Mouse (Mus musculus) urinary bladder, postnatal 25 days (tissue): Measurements from ENCODE around the gene Dip2c.

Experiments
- DNase-seq: peaks from one replicate; pipeline ENCODE4 v3.0.0; 2022; ENCODE audit warnings: low spot score

Dip2c gene

GRCm38 (mm10) chr13:9538556-9538955, 262.2 kb downstream of the Dip2c start:
- DNase-seq, result no peak

- DNase-seq, result no peak
Measured at GRCm38 (mm10) chr13:9547698-9548344, 271.5 kb downstream of the Dip2c start.

GRCm38 (mm10) chr13:9562099-9562498, 285.8 kb downstream of the Dip2c start:
- no peak for DNase-seq

GRCm38 (mm10) chr13:9562921-9563320, 286.6 kb downstream of the Dip2c start:
- peak; percentile 10 for DNase-seq

- DNase-seq, result no peak
Measured at GRCm38 (mm10) chr13:9568852-9569251, 292.5 kb downstream of the Dip2c start.

- DNase-seq, result no peak
Measured at GRCm38 (mm10) chr13:9576686-9577085, 300.4 kb downstream of the Dip2c start.

GRCm38 (mm10) chr13:9578456-9578855, 302.1 kb downstream of the Dip2c start:
- DNase-seq, result no peak

GRCm38 (mm10) chr13:9581821-9582220, 305.5 kb downstream of the Dip2c start:
- no peak for DNase-seq

- DNase-seq, result no peak
Measured at GRCm38 (mm10) chr13:9583579-9583978, 307.3 kb downstream of the Dip2c start.

GRCm38 (mm10) chr13:9599334-9600096, 323.2 kb downstream of the Dip2c start:
- DNase-seq, result no peak

GRCm38 (mm10) chr13:9601350-9601749, 325.0 kb downstream of the Dip2c start:
- DNase-seq, result no peak

- no peak for DNase-seq
Measured at GRCm38 (mm10) chr13:9611229-9611628, 334.9 kb downstream of the Dip2c start.

- no peak for DNase-seq
Measured at GRCm38 (mm10) chr13:9632684-9633083, 356.4 kb downstream of the Dip2c start.

GRCm38 (mm10) chr13:9635951-9636350, 359.6 kb downstream of the Dip2c start:
- DNase-seq, result no peak

GRCm38 (mm10) chr13:9636505-9636904, 360.2 kb downstream of the Dip2c start:
- DNase-seq, result peak; percentile 10

- DNase-seq, result no peak
Measured at GRCm38 (mm10) chr13:9637949-9638348, 361.6 kb downstream of the Dip2c start.

GRCm38 (mm10) chr13:9648716-9649115, 372.4 kb downstream of the Dip2c start:
- DNase-seq, result no peak

- no peak for DNase-seq
Measured at GRCm38 (mm10) chr13:9649894-9650293, 373.6 kb downstream of the Dip2c start.

- no peak for DNase-seq
Measured at GRCm38 (mm10) chr13:9650580-9650979, 374.3 kb downstream of the Dip2c start.

GRCm38 (mm10) chr13:9653018-9653417, 376.7 kb downstream of the Dip2c start:
- no peak for DNase-seq

GRCm38 (mm10) chr13:9656613-9657012, 380.3 kb downstream of the Dip2c start:
- DNase-seq, result no peak

GRCm38 (mm10) chr13:9660711-9661110, 384.4 kb downstream of the Dip2c start:
- DNase-seq, result no peak

GRCm38 (mm10) chr13:9663593-9663992, 387.3 kb downstream of the Dip2c start:
- no peak for DNase-seq
